Mouse (Mus musculus): Measurements from ENCODE around the gene Cabcoco1.

Gene Cabcoco1

GRCm38 (mm10) chr10:68541139-68541942, at the start of gene Cabcoco1:
TSS of gene Cabcoco1 (minus strand) at chr10:68541896.
- DNase-seq (ENCODE audit: low spot score): peak; percentile 81

- no peak for DNase-seq (ENCODE audit: low spot score)
Observed at GRCm38 (mm10) chr10:68589530-68590252, 48.0 kb upstream of the Cabcoco1 start.

- DNase-seq (ENCODE audit: low spot score): no peak
Observed at GRCm38 (mm10) chr10:68587416-68588040, 45.8 kb upstream of the Cabcoco1 start.

GRCm38 (mm10) chr10:68577321-68577720, 35.6 kb upstream of the Cabcoco1 start:
- DNase-seq (ENCODE audit: low spot score): no peak

- DNase-seq (ENCODE audit: low spot score): no peak
Observed at GRCm38 (mm10) chr10:68568172-68568571, 26.5 kb upstream of the Cabcoco1 start.

- no peak for DNase-seq (ENCODE audit: low spot score)
Observed at GRCm38 (mm10) chr10:68562344-68562743, 20.6 kb upstream of the Cabcoco1 start.

- DNase-seq (ENCODE audit: low spot score): peak; percentile 16
Observed at GRCm38 (mm10) chr10:68558828-68559219, 17.1 kb upstream of the Cabcoco1 start.

- peak; percentile 26 for DNase-seq (ENCODE audit: low spot score)
Observed at GRCm38 (mm10) chr10:68558105-68558827, 16.6 kb upstream of the Cabcoco1 start.

GRCm38 (mm10) chr10:68553677-68554076, 12.0 kb upstream of the Cabcoco1 start:
- no peak for DNase-seq (ENCODE audit: low spot score)

GRCm38 (mm10) chr10:68552556-68552955, 10.9 kb upstream of the Cabcoco1 start:
- no peak for DNase-seq (ENCODE audit: low spot score)

GRCm38 (mm10) chr10:68551316-68551715, 9.6 kb upstream of the Cabcoco1 start:
- no peak for DNase-seq (ENCODE audit: low spot score)

GRCm38 (mm10) chr10:68550668-68551267, 9.1 kb upstream of the Cabcoco1 start:
- DNase-seq (ENCODE audit: low spot score): no peak

- no peak for DNase-seq (ENCODE audit: low spot score)
Observed at GRCm38 (mm10) chr10:68543107-68543506, 1.4 kb upstream of the Cabcoco1 start.

GRCm38 (mm10) chr10:68541943-68542420, 286 bp upstream of the Cabcoco1 start:
- DNase-seq (ENCODE audit: low spot score): no peak

GRCm38 (mm10) chr10:68540612-68541011, 1.1 kb downstream of the Cabcoco1 start:
- peak; percentile 14 for DNase-seq (ENCODE audit: low spot score)

GRCm38 (mm10) chr10:68537261-68537950, 4.3 kb downstream of the Cabcoco1 start:
- no peak for DNase-seq (ENCODE audit: low spot score)

GRCm38 (mm10) chr10:68529364-68530049, 12.2 kb downstream of the Cabcoco1 start:
- no peak for DNase-seq (ENCODE audit: low spot score)

GRCm38 (mm10) chr10:68528958-68529357, 12.7 kb downstream of the Cabcoco1 start:
- peak; percentile 25 for DNase-seq (ENCODE audit: low spot score)

GRCm38 (mm10) chr10:68522106-68522505, 19.6 kb downstream of the Cabcoco1 start:
- DNase-seq (ENCODE audit: low spot score): no peak

GRCm38 (mm10) chr10:68512433-68513019, 29.2 kb downstream of the Cabcoco1 start:
- no peak for DNase-seq (ENCODE audit: low spot score)

Data from embryo, embryonic 10 days (tissue).